Mouse (Mus musculus): ENCODE data around the gene Pan3. TPM values are rescaled to one million over a fixed set of nuclear protein-coding genes. Genes with fewer than 3 reads are reported as not detected.
A peak's percentile ranks its signal among the peaks of the same experiment; 100 is the strongest.

Gene Pan3
- total RNA-seq (2021): 10 to 100 TPM; 74.2 to 79.9 TPM
- long read RNA-seq, experiment 1, full-length matches to known transcripts: 2 of 18 reads
- long read RNA-seq, experiment 1, partial matches to known transcripts: 6 of 18 reads
- long read RNA-seq, experiment 1, other reads (novel, unspliced or antisense): 10 of 18 reads
- long read RNA-seq, experiment 2, full-length matches to known transcripts: 2 of 12 reads
- long read RNA-seq, experiment 2, partial matches to known transcripts: 2 of 12 reads
- long read RNA-seq, experiment 2, other reads (novel, unspliced or antisense): 8 of 12 reads

DNA sequence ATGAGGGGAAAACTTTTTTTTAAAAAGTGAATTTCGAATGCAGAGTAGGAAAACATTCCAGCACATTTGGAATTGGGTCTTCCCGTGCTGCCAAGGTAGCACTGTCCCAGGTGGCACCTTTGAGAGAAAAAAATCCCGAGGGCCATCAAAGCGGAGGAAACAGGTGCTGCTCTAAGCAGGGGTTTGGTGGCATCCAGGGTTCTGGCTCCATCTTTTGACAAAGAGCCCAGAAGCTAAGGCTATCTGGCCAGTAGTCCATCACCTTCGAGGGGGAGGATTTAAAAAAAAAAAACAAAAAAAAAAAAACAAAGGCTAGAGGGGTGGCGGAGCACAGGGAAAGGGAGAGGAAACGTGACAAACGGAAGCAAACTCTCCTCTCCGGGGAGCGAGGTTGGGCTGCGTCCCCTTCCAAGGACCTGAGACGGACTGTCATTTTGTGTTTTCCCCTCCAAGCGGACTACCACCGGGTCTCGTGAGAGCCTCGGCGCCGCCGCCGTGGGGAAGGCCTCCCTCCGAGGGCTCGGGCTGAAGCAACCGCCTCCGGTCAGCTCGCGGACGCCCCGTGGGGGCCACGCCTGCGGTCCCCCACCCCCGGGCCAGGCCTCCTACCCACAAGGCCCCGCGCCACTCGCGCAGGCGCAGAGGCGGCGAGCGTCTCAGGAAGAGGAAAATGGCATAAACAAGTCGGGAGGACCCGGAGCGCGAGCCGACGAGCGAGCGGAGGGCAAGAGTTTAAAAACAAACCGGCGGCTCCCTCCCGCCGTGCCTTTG is at the start of gene Pan3:
Gene Pan3, plus strand, starts transcription at position 627 of the 771 bp plus-strand sequence.
- peak; percentile 95 for DNase-seq (ENCODE audit: low spot score in 2 of 2)

DNA sequence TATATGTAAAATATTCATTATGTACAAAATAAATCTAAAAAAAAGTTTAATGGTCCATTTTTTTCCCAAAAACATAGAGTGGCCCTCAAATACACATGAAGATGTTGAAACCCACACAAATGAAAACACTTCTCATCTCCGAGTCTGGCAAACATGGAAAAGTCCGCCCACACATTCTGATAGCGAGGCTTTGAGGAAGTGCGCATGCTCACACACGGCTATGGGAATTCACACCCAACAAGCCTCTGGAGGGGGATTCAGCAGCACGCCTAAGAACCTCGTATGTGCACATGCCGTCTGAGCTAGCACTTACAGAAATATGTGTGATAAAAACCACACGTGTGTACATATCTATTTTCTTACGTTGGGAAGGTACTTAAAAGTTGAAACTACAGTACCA is 48.6 kb upstream of the Pan3 start:
- peak in 1 of 2 experiments; percentile 26 for DNase-seq (ENCODE audit: low spot score in 2 of 2)

DNA sequence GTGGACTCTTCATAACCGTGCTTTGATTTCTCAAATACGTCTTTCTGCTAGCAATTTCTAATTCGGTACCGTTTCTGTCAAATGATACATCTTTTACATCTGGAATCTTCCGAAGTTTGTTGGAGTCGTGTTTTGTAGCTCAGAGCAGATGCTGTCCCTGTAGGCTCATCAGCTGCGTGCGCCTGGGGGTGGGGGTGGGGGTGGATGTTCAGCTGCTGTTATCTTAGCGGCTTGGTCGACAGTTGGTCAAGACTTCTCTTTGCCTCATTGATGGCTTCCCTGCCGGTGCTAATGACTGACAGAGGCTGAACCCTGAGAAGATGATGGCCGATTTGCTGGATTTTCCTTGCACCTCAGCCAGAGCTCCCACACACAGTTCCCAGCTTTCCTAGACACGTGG is 43.1 kb upstream of the Pan3 start:
- no peak for DNase-seq (ENCODE audit: low spot score in 2 of 2)

DNA sequence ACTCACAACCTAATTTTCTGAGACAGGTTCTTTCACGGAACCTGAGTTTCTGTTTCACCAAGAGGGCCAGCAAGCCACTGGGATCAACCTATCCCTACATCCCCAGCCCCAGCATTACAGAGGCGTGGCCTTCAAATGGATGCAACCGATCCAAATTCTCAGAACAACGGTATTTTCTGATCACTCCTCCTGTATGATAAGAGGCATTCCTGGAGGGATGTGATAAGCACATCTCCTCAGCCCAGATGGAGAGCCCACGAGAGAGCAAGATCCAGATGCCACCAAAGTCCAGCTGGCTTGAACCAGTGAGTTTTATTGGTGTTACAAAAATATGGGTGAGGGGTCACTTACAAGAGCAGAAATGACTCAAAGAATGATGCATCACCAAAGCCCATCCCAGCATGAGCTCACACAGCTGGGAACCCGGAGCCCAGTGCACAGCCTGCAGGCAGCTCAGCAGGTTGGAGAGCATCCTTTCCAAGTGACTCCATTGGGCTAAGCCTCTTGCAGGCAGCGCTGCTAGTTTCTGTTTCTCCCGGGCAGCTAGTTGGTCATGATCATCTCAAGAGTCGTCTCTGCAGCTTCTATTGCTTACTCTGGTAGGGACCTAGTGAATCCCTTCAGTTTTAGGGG is 41.5 kb upstream of the Pan3 start:
- DNase-seq (ENCODE audit: low spot score in 2 of 2): no peak

DNA sequence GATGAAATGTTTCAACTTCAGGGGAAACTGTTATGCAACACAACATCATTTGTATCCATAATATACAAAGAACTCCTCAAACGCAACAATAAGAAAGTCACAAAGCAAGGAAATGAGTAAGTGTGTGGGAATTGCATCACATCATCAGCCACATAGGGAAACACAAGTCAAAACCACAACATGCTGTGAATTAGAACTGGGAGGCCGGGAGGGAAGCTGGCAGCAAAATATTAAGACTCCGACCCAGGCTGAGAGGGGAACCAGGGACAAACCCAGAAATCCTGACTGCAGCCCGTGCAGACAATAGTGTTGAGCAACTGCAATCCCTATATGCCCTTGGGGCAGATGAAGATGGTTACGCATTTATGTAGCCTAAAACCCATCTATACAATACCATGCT is 40.9 kb upstream of the Pan3 start:
- no peak for DNase-seq (ENCODE audit: low spot score in 2 of 2)

DNA sequence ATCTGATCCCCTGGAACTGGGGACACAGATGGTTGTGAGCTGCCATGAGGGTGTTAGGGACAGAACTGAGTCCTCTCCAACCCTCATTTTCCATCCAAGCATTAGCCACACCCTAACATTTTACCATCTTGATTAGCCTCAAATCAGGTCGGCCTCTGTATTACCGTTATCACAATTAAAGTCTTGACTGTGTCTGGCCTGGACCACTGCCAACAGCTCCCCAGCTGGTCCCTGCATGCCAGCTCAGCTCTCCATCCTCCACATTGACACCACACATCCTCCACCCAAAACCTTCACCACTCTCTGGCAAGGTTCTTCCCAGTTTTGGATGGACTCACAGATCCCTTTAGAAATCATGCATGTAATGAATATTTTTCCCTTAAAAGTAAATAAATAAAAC is 39.2 kb upstream of the Pan3 start:
- peak in 1 of 2 experiments; percentile 13 for DNase-seq (ENCODE audit: low spot score in 2 of 2)

DNA sequence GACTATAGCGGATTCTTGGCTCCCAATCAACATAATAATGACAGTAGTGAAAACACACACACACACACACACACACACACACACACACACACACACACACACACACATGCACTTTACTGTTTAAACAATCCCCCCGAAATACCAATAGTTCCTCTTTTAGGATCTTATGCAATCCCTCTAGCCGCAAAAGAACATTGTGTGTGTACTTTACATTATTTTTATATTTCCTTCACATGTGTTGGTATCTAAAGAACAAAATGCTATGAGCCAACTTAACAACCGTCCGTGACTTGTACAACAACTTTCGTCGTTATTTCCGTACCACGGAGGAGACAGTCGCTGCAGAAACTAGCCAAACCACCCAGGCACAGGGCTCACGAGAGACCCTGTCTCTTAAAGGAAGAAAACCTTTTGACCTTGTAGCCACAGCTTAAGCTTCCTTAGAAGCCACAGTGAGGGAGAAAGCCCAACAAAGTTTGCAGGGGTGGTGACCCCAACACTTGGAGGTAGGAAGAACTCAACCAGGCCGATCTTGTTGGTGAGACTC is 37.2 kb upstream of the Pan3 start:
- no peak for DNase-seq (ENCODE audit: low spot score in 2 of 2)

DNA sequence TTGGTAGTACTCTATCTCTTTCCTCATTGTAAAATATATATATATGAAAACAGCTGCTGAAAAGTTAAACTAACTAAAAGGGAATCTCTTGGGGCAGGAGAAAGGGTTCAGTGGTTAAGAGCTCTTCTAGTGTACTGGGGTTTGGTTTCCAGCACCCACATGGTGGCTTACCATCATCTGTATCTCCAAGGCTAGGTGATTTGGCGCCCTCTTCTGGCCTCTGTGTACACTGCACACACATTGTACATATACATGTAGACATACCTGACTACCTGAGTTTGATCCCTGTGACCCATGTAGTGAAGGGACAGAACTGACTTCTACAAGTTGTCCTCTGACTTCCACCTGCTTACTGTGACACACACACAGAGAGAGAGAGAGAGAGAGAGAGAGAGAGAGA is 34.9 kb upstream of the Pan3 start:
- DNase-seq (ENCODE audit: low spot score in 2 of 2): no peak

DNA sequence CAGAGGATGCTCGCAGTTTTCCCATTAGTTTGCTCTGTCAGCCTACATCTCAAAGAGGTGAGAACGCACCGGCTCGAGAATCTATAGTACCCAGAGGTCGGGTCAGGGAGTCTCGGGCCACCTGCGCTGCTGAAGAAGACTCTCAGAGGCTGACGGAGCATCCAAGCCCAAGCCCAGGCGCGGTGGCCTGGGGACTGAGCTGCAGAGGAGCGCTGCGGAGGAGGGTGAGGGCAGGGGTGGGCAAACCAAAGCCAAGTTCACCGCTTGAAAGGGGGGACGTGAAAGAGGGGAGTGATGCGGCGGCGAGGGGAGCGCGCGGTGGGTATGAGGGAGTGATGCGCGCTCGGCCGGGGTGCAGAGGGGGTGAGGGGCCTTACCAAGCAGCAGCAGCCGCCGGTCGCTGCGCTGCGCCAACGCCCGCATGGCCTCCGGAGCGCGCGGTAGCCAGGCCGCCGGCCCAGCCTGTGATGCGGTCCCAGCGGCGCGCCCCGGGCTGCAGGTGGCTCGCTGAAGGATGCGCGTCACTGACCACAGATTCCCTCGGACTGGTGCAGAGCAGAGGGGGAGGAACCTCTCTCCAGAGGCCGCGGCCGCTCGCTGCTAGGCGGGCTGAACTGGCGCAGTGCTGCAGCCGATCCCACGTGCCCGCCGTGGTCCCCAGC is 30.0 kb upstream of the Pan3 start, which contains the start of gene Flt3:
Gene Flt3, minus strand, starts transcription at position 647 of the 662 bp plus-strand sequence.
- peak; percentile 36 to 47 for DNase-seq (ENCODE audit: low spot score in 2 of 2)

DNA sequence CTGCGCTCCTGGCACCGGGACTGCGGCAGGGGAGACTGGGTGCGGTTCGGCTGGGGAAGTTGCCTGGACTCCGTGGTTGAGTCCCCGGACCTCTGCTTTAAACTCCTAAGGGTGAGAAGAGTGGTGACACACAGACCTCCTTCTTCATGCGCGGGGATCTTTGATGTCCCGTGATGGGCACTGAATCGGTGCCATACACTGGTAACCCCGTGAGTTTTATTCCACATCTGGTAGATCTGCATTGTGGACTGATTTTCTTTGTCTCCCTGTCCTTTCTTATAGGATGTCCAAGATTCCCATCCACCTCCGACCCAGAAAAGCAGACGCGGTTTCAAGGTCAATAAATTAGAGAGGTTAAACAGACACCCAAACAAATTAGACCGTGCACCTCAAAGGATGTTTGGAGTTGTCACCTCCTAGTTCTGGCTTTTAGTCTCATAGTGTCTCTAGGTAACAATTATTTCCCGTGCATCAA is 29.4 kb upstream of the Pan3 start:
- no peak for DNase-seq (ENCODE audit: low spot score in 2 of 2)

DNA sequence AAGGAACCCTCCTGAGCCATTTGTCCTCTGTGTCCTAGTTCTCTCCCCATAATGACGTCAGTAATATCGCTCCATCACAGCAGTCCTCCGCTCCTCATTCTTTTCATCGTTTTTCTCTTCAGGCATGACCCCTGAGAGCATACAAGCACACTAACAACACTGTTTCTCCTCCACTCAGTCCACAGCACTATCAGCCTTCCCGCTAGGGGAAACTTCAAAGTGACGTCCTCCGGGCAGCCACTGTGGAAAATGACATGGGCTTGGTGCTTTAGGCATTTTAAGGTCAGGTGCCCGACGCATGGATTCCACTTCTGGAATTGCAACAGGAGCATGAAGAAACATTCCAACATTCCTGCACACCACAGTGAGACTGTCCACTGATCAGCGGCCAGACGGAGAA is 28.9 kb upstream of the Pan3 start:
- DNase-seq (ENCODE audit: low spot score in 2 of 2): no peak

DNA sequence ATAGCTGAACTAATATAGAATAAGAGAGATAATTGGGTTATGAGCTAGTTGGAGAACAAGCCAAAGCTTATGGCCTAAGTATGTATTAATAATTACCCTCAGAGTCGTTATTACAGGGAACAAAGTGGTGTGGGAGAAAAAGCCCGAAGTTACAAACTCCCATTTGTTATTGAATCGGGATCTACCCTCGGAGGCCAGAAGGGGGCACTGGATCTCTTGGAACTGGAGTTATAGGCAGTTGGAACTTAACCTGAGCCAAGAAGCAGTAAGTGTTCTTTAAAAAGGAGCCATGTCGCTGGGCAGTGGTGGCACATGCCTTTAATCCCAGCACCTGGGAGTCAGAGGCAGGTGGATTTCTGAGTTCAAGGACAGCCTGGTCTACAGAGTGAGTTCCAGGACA is 27.5 kb upstream of the Pan3 start:
- DNase-seq (ENCODE audit: low spot score in 2 of 2): peak; percentile 43 to 59

DNA sequence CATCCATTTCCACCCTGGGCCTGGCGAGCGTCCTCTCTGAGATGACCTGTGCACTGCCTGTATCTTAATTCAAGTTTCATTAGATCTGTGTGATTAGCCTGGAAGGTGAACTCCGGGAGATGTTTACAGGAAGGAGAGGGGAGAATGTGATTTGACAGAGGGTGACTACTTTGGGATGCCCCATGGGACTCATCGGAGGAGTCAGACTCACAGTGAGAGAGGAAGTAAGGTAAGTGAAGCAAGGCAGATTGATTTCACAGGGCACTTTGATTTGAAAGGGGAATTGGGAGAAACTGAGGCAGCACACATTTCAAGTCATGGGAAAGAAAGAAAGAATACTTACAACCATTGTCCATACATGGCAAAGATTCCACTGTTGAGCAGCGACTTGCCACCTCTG is 23.8 kb upstream of the Pan3 start:
- DNase-seq (ENCODE audit: low spot score in 2 of 2): no peak

DNA sequence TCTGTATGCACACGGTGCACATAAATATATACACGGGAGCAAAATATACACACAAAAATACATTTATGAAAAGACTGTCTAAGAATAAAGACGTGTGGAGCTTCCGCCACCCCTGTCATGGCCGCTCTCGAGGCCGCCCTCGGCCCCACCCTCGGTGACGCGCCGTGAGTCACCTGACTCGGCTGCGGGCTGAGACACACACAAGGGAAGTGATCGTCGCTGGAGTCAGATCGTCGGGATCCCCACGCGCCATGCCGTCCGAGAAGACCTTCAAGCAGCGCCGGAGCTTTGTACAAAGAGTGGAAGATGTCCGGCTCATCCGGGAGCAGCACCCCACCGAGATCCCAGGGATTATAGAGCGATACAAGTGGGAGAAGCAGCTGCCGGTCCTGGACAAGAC is 21.2 kb upstream of the Pan3 start:
- no peak for DNase-seq (ENCODE audit: low spot score in 2 of 2)

DNA sequence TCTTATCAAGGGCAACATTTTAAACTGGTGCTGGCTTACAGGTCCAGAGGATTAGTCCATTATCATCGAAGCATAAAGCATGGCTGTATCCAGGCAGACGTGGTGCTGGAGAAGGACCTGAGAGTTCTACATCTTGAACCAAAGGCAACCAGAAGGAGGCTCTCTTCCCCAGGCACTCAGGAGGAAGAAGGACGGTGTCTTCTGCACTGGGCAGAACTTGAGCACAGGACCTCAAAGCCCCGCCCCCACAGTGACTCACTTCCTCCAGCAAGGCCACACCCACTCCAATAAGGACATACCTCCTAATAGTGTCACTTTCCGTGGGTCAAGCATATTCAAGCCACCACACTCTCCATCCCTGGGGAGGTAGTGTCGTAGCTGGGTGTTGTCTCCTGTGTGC is 19.4 kb upstream of the Pan3 start:
- no peak for DNase-seq (ENCODE audit: low spot score in 2 of 2)

DNA sequence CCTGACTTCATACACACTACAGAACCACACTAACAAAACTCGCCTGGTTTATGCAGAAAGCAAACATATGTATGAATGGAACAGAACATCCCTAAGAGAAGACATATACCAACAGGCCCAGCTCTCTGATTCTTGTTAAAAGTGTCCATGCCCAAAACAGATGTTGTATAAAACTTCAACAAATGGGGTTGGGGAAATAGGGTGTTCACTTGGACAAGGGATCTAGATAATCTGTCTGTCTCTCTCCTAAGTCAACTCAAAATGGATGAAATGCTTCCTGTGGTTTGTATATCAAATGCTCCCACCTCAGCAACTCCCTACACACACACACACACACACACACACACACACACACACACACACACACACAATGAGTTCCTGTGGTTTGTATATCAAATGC is 12.0 kb upstream of the Pan3 start:
- no peak for DNase-seq (ENCODE audit: low spot score in 2 of 2)

DNA sequence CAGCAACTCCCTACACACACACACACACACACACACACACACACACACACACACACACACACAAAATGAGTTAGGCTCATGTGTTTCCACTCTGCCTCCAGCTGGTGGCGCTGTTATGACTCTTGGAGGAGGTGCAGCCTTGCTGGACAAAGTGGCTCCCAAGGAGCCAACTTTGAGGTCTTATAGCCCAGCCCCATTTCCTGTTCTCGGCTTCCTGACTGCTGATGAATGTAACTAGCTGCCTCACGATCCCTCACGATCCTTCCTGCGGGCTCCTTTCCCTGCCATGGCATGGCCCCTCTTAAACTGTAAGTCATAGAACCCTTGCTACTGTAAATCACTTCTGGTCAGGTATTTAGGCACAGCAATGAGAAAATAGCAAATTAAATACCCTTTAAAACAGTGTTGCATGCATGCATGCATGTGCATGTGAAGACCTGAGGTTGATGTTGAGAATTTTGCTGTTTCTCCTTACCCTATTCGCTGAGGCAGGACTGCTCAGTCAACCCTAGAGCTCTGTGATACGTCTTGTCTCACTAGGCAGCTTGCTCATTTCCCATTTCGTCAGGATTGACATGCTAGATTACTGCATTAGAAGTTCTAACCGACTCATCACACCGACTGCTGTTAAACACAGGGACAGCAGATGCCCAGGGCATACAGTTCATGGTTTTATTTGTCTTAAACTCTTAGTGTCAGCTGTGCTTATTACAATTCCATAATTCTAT is 11.4 kb upstream of the Pan3 start:
- no peak for DNase-seq (ENCODE audit: low spot score in 2 of 2)

DNA sequence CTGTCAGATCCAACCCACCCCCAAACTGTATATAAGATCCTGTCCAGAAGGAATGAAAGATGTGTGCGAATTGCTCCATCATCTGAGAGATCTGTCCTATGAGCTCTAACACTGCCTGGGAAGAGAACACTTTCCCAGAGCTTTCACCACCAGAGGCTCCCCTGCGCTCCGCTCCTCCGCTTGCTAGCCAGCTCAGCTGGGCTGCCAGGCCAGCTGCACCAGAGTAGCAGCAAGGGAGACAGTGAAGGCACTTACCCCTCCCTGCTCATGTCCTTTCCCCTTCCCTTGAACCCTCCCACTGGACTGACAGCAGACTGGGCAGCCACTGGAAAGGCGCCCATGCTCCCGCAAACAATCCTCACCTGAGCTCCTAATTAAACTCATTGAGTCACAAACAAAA is 6.3 kb upstream of the Pan3 start:
- no peak for DNase-seq (ENCODE audit: low spot score in 2 of 2)

DNA sequence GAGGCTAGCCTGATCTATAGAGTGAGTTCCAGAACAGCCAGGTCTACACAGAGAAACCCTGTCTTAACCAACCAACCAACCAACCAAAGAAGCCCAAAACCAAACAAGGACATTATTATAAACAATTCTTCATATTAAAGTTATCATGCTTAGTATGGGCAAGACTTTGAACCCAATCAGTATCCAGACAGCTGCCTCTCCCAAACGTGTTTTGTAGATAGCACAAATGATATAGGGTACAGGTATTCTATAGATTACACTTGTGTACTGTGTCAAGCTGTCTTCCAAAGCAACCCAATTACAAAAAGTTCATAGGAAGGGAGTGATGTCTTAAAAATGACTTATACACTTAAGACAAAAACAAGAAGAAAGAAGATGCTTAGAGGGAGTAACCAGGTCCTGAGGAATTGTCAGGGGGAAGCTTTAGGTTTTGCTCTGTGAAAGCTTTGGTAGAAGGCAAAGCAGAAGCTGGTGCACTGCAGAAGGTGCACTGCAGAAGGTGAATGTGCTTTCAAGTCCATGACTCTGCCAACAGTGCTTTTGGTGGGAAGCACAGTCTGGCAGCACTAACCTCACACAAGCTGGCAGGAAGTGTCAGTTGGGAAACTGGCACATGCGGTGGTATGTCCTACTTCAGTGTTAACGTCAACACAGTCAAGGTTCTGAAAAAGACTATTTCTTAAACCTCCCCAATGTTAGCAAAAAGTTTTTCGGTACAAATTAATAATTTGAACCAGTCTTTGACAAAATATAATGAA is 3.7 kb upstream of the Pan3 start:
- DNase-seq (ENCODE audit: low spot score in 2 of 2): no peak

Data from left cerebral cortex, adult 18-20 months (tissue).